Mouse (Mus musculus): ENCODE data around the gene Sod1.
"Not testable (repeated sequence)": the region's sequence is repeated elsewhere in the genome, so short reads cannot be mapped to it uniquely, and the experiment has no call there.

Sod1 gene

GRCm38 (mm10) chr16:90213477-90214339 lies 6.8 kb upstream of the Sod1 start:
- peak; percentile 76 for DNase-seq

GRCm38 (mm10) chr16:90214731-90215565 lies 5.6 kb upstream of the Sod1 start:
- no peak for DNase-seq

GRCm38 (mm10) chr16:90215879-90216278 lies 4.7 kb upstream of the Sod1 start:
- not testable (repeated sequence) for DNase-seq

- DNase-seq: no peak
These were observed 4.1 kb upstream of the Sod1 start for GRCm38 (mm10) chr16:90216414-90216813.

GRCm38 (mm10) chr16:90217356-90217755 lies 3.2 kb upstream of the Sod1 start:
- DNase-seq: no peak

- peak; percentile 13 for DNase-seq
These were observed 2.6 kb upstream of the Sod1 start for GRCm38 (mm10) chr16:90217926-90218325.

GRCm38 (mm10) chr16:90219445-90219844 lies 1.1 kb upstream of the Sod1 start:
- not testable (repeated sequence) for DNase-seq

- peak; percentile 88 for DNase-seq
These were observed 408 bp downstream of the Sod1 start for GRCm38 (mm10) chr16:90220892-90221431.

GRCm38 (mm10) chr16:90221441-90222070 lies 1.0 kb downstream of the Sod1 start:
- DNase-seq: peak; percentile 33

GRCm38 (mm10) chr16:90229897-90230296 lies 9.3 kb downstream of the Sod1 start:
- DNase-seq: no peak

- no peak for DNase-seq
These were observed 10.7 kb downstream of the Sod1 start for GRCm38 (mm10) chr16:90231302-90231701.

- DNase-seq: no peak
These were observed 13.1 kb downstream of the Sod1 start for GRCm38 (mm10) chr16:90233702-90234101.

- DNase-seq: no peak
These were observed 14.1 kb downstream of the Sod1 start for GRCm38 (mm10) chr16:90234617-90235016.

- no peak for DNase-seq
These were observed 14.6 kb downstream of the Sod1 start for GRCm38 (mm10) chr16:90235188-90235587.

GRCm38 (mm10) chr16:90239128-90239746 lies 18.7 kb downstream of the Sod1 start:
- no peak for DNase-seq

- DNase-seq: no peak
These were observed 21.3 kb downstream of the Sod1 start for GRCm38 (mm10) chr16:90241875-90242274.

GRCm38 (mm10) chr16:90242426-90243304 lies 22.1 kb downstream of the Sod1 start:
- no peak for DNase-seq

- no peak for DNase-seq
These were observed 29.5 kb downstream of the Sod1 start for GRCm38 (mm10) chr16:90250099-90250498.

- DNase-seq: not testable (repeated sequence)
These were observed 30.7 kb downstream of the Sod1 start for GRCm38 (mm10) chr16:90251256-90251655.

- no peak for DNase-seq
These were observed 32.0 kb downstream of the Sod1 start for GRCm38 (mm10) chr16:90252521-90252920.

- DNase-seq: no peak
These were observed 38.4 kb downstream of the Sod1 start for GRCm38 (mm10) chr16:90258950-90259349.
